Mouse (Mus musculus): ENCODE measurements around the gene Cacng3.

DNA sequence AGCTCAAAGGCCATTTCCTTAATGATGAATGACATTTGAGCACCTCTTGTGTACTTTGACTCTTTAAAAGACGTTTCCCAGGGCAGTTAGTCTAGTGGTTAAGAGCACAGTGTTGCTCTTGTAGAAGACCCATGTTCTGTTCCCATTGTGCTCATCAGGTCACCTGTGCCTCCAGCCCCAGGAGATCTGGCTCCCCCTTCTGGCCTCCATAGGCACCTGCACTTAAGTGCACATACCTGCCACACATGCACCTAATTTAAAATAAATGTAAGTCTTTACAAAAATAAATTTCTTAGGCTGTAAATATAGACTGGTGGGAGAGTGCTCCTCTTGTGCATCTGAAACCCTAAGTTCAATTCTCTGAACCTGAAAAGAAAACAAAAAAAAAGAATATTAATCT, 46.5 kb upstream of the Cacng3 start:
- TF ChIP-seq POLR2A (IDR thresholded peaks at IDR 0.05; ENCODE audit: borderline replicate concordance, insufficient read depth, low read length) (no peak), CTCF (IDR thresholded peaks at IDR 0.05; ENCODE audit: borderline replicate concordance, insufficient read depth, low read depth, low read length) (no peak)

Measured in cerebellum, adult 2 months (tissue).